Comparison of ENCODE assay signal across 13 mouse cellular contexts in the genomic region with DNA sequence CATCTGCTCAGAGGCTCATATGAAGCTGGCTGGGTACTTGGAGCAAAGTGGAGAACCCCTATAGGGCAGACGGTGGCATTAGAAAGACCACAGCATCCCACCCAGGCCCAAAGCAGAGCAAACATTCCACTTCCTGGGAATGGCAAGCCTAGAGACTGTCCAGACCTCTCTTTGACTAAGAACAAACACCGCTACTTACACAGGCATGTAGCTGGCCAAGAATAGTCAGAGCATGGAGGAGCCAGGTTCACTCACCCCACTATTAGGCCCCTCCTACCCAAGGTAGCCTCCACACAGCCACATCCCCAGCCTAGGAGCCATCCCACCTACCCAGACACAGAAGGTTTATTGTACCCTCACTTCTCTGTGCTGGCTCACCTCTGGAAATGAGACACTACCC. TPM values are rescaled to one million over a fixed set of nuclear protein-coding genes. Genes with fewer than 3 reads are reported as not detected.
A peak's percentile ranks its signal among the peaks of the same experiment; 100 is the strongest.
DNase-seq lines count a peak whose midpoint lies in the region; ATAC-seq and TF ChIP-seq lines count a peak whose summit lies in the region.
"Had no signal": no experiment of that assay in that cellular context is flagged by ENCODE, and none has a peak within 500 bp of the region (broad histone marks: within the 10 kb centered on the region; RNA-seq: fewer than 3 reads in every experiment).

No protein-coding gene starts in this region.

- no peak for DNase-seq in heart, postnatal 10 days
- DNase-seq in limb, embryonic 10.5 days (ENCODE audit: low spot score) = no peak
- peak; percentile 52 for DNase-seq in yolk sac, embryonic 10.5 days (ENCODE audit: low spot score)
- no peak for DNase-seq in embryo, embryonic 10 days (ENCODE audit: low spot score)
- no peak for DNase-seq in left cerebral cortex, adult 2 months (ENCODE audit: extremely low spot score in 1 of 2, low spot score in 2 of 2)
- DNase-seq: adrenal gland, postnatal 25 days; cerebellum, adult 11-12 months; kidney, postnatal 14 days had no signal

- H3K27me3 ChIP-seq in heart, embryonic 13.5 days (replicated peaks) = no peaks in the 10 kb centered on the region
- H3K27me3 ChIP-seq in megakaryocyte, embryonic 14.5 days (replicated peaks) = no peaks in the 10 kb centered on the region
- no peaks in the 10 kb centered on the region for H3K27me3 ChIP-seq in limb, embryonic 10.5 days (ENCODE audit: low read depth, poor library complexity, severe bottlenecking)

- intact Hi-C loops in heart, postnatal 10 days (cut with DNase I) = no loop called here
- intact Hi-C loops in left cerebral cortex, adult 2 months (cut with DNase I) = no loop called here

- H3K9ac ChIP-seq in heart, embryonic 13.5 days = peak overlapping the region; percentile 44
- H3K9ac ChIP-seq: hindbrain, embryonic 14.5 days had no signal

- H3K4me1 ChIP-seq in heart, embryonic 13.5 days = peaks cover 93% of the 10 kb centered on the region
- peaks cover 92% of the 10 kb centered on the region for H3K4me1 ChIP-seq in megakaryocyte, embryonic 14.5 days
- H3K4me1 ChIP-seq in limb, embryonic 10.5 days = peaks cover 16% of the 10 kb centered on the region

- WGBS in heart, embryonic 13.5 days = 31% methylated on average over 2 of the region's 2 CpGs
- WGBS in limb, embryonic 10.5 days = 78% methylated on average over 2 of the region's 2 CpGs

- no peak overlapping the region for H3K4me3 ChIP-seq in heart, embryonic 13.5 days
- H3K4me3 ChIP-seq in megakaryocyte, embryonic 14.5 days (replicated peaks) = peak overlapping the region; percentile 81
- no peak overlapping the region for H3K4me3 ChIP-seq in limb, embryonic 10.5 days
- H3K4me3 ChIP-seq in left cerebral cortex, adult 2 months = no peak overlapping the region

- H3K27ac ChIP-seq in heart, embryonic 13.5 days (replicated peaks) = peak overlapping the region; percentile 92
- H3K27ac ChIP-seq in limb, embryonic 10.5 days = peak overlapping the region; percentile 25; the same call in 1 of the 2 replicates
- no peak overlapping the region for H3K27ac ChIP-seq in left cerebral cortex, adult 2 months
- H3K27ac ChIP-seq: hindbrain, embryonic 14.5 days had no signal

- no peaks in the 10 kb centered on the region for H3K36me3 ChIP-seq in heart, embryonic 13.5 days
- H3K36me3 ChIP-seq in megakaryocyte, embryonic 14.5 days (replicated peaks; ENCODE audit: low read length) = peaks cover 39% of the 10 kb centered on the region
- no peaks in the 10 kb centered on the region for H3K36me3 ChIP-seq in limb, embryonic 10.5 days

- no peaks in the 10 kb centered on the region for H3K9me3 ChIP-seq in heart, embryonic 13.5 days
- H3K9me3 ChIP-seq in megakaryocyte, embryonic 14.5 days = no peaks in the 10 kb centered on the region
- H3K9me3 ChIP-seq in limb, embryonic 10.5 days (replicated peaks) = no peaks in the 10 kb centered on the region

- H3K4me2 ChIP-seq in heart, embryonic 13.5 days = peak overlapping the region; percentile 47
- H3K4me2 ChIP-seq: hindbrain, embryonic 14.5 days had no signal

- peak; percentile 59; the same call in 1 of the 2 replicates for ATAC-seq in heart, embryonic 13.5 days (ENCODE audit: extremely low read depth, insufficient number of reproducible peaks, low FRiP score, low TSS enrichment)
- ATAC-seq in megakaryocyte, adult 5-6 weeks (ENCODE audit: poor library complexity, severe bottlenecking) = no peak
- ATAC-seq: CD4-positive, CD25-positive, alpha-beta regulatory T cell, adult 4 months had no signal

- TF ChIP-seq CTCF in left cerebral cortex, adult 2 months (IDR thresholded peaks at IDR 0.05) = no peak

RNA-seq across cellular contexts. Expression of gene Pacsin2, which starts 18.5 kb away (rescaled TPM):
- 56.8 and 57.8 TPM in 2 replicates for polyA plus RNA-seq in heart, embryonic 13.5 days (2015; fragmentation: Nextera tagmentation; extraction: Ambion mirVana)
- 100 to 1,000 TPM; 162 to 168 TPM for total RNA-seq in heart, postnatal 10 days (2021)
- 39.9 and 82.1 TPM in 2 replicates for polyA plus RNA-seq in megakaryocyte, embryonic 14.5 days (2012; ENCODE audit: insufficient read depth, low replicate concordance)
- 71.9 and 75.0 TPM in 2 replicates for total RNA-seq in megakaryocyte, adult 5-6 weeks (2015)
- total RNA-seq in megakaryocyte, adult 5-6 weeks (2017) = 112 and 115 TPM in 2 replicates
- 56.9 and 61.0 TPM in 2 replicates for polyA plus RNA-seq in limb, embryonic 10.5 days (2016; fragmentation: Nextera tagmentation; extraction: Ambion mirVana)
- 100 to 1,000 TPM in 1 of 2 experiments, 10 to 100 TPM in 1; 97.4 to 102 TPM for total RNA-seq in left cerebral cortex, adult 2 months (2021)
